Mouse (Mus musculus): ENCODE data around the gene Serinc2. TPM values are rescaled to one million over a fixed set of nuclear protein-coding genes. Genes with fewer than 3 reads are reported as not detected.

Serinc2 gene
- polyA plus RNA-seq, 1 experiment from 2014 or later, result 1.3 TPM

- no peak overlapping the region for H3K4me2 ChIP-seq (ENCODE audit: low read depth, low read length)
- no peaks in the 10 kb centered on the region; the same call in 1 of the 2 replicates for H3K4me1 ChIP-seq (ENCODE audit: control insufficient read depth, low read depth, low read length)
- no peak overlapping the region for H3K4me3 ChIP-seq (ENCODE audit: low read depth, low read length)
- 69% methylated on average over 10 of the region's 10 CpGs for WGBS (ENCODE audit: insufficient replicate concordance)
- H3K9me3 ChIP-seq (replicated peaks; ENCODE audit: control insufficient read depth, low read length), result no peaks in the 10 kb centered on the region
- no peaks in the 10 kb centered on the region for H3K36me3 ChIP-seq (ENCODE audit: control insufficient read depth, insufficient read depth)
- no peak overlapping the region for H3K9ac ChIP-seq (ENCODE audit: low read depth, low read length)
- peaks cover 3% of the 10 kb centered on the region; the same call in 1 of the 2 replicates for H3K27me3 ChIP-seq (ENCODE audit: control insufficient read depth, insufficient read depth, low read depth, low read length)
- ATAC-seq (ENCODE audit: low read depth), result no peak
- no peak overlapping the region for H3K27ac ChIP-seq (ENCODE audit: low read length)
Measured at GRCm38 (mm10) chr4:130316691-130317090, 37.7 kb upstream of the Serinc2 start.

- WGBS (ENCODE audit: insufficient replicate concordance), result 69% methylated on average over 13 of the region's 13 CpGs
- Histone ChIP-seq H3K27ac (ENCODE audit: low read length) (no peak overlapping the region), H3K4me1 (ENCODE audit: control insufficient read depth, low read depth, low read length) (no peaks in the 10 kb centered on the region; the same call in 1 of the 2 replicates), H3K4me3 (ENCODE audit: low read depth, low read length) (no peak overlapping the region), H3K4me2 (ENCODE audit: low read depth, low read length) (no peak overlapping the region), H3K27me3 (ENCODE audit: control insufficient read depth, insufficient read depth, low read depth, low read length) (peaks cover 9% of the 10 kb centered on the region; the same call in 1 of the 2 replicates), H3K36me3 (ENCODE audit: control insufficient read depth, insufficient read depth) (no peaks in the 10 kb centered on the region), H3K9me3 (replicated peaks; ENCODE audit: control insufficient read depth, low read length) (no peaks in the 10 kb centered on the region), H3K9ac (ENCODE audit: low read depth, low read length) (no peak overlapping the region)
- ATAC-seq (ENCODE audit: low read depth), result no peak
Measured at GRCm38 (mm10) chr4:130315771-130316527, 36.9 kb upstream of the Serinc2 start.

GRCm38 (mm10) chr4:130313552-130313951 lies 34.5 kb upstream of the Serinc2 start:
- no peak overlapping the region for H3K4me2 ChIP-seq (ENCODE audit: low read depth, low read length)
- H3K27me3 ChIP-seq (ENCODE audit: control insufficient read depth, insufficient read depth, low read depth, low read length), result peaks cover 32% of the 10 kb centered on the region
- no peaks in the 10 kb centered on the region; the same call in 1 of the 2 replicates for H3K4me1 ChIP-seq (ENCODE audit: control insufficient read depth, low read depth, low read length)
- H3K27ac ChIP-seq (ENCODE audit: low read length), result no peak overlapping the region
- no peak for ATAC-seq (ENCODE audit: low read depth)
- H3K9ac ChIP-seq (ENCODE audit: low read depth, low read length), result no peak overlapping the region
- H3K36me3 ChIP-seq (ENCODE audit: control insufficient read depth, insufficient read depth), result no peaks in the 10 kb centered on the region
- H3K9me3 ChIP-seq (replicated peaks; ENCODE audit: control insufficient read depth, low read length), result no peaks in the 10 kb centered on the region
- WGBS (ENCODE audit: insufficient replicate concordance), result 76% methylated on average over 4 of the region's 4 CpGs
- H3K4me3 ChIP-seq (ENCODE audit: low read depth, low read length), result no peak overlapping the region

- 68% methylated on average over 3 of the region's 3 CpGs for WGBS (ENCODE audit: insufficient replicate concordance)
- H3K9ac ChIP-seq (ENCODE audit: low read depth, low read length), result no peak overlapping the region
- H3K4me1 ChIP-seq (ENCODE audit: control insufficient read depth, low read depth, low read length), result peaks cover 8% of the 10 kb centered on the region
- no peak overlapping the region for H3K4me3 ChIP-seq (ENCODE audit: low read depth, low read length)
- no peak overlapping the region for H3K4me2 ChIP-seq (ENCODE audit: low read depth, low read length)
- H3K27ac ChIP-seq (ENCODE audit: low read length), result no peak overlapping the region
- peaks cover 43% of the 10 kb centered on the region for H3K27me3 ChIP-seq (ENCODE audit: control insufficient read depth, insufficient read depth, low read depth, low read length)
- no peaks in the 10 kb centered on the region for H3K9me3 ChIP-seq (replicated peaks; ENCODE audit: control insufficient read depth, low read length)
- ATAC-seq (ENCODE audit: low read depth), result no peak
- no peaks in the 10 kb centered on the region for H3K36me3 ChIP-seq (ENCODE audit: control insufficient read depth, insufficient read depth)
Measured at GRCm38 (mm10) chr4:130312526-130312925, 33.5 kb upstream of the Serinc2 start.

- no peaks in the 10 kb centered on the region for H3K36me3 ChIP-seq (ENCODE audit: control insufficient read depth, insufficient read depth)
- 45% methylated on average over 8 of the region's 8 CpGs for WGBS (ENCODE audit: insufficient replicate concordance)
- H3K9me3 ChIP-seq (replicated peaks; ENCODE audit: control insufficient read depth, low read length), result no peaks in the 10 kb centered on the region
- ATAC-seq (ENCODE audit: low read depth), result no peak
- H3K4me1 ChIP-seq (ENCODE audit: control insufficient read depth, low read depth, low read length), result peaks cover 8% of the 10 kb centered on the region
- no peak overlapping the region for H3K4me2 ChIP-seq (ENCODE audit: low read depth, low read length)
- H3K27ac ChIP-seq (ENCODE audit: low read length), result no peak overlapping the region
- peaks cover 64% of the 10 kb centered on the region for H3K27me3 ChIP-seq (ENCODE audit: control insufficient read depth, insufficient read depth, low read depth, low read length)
- H3K4me3 ChIP-seq (ENCODE audit: low read depth, low read length), result no peak overlapping the region
- H3K9ac ChIP-seq (ENCODE audit: low read depth, low read length), result no peak overlapping the region
Measured at GRCm38 (mm10) chr4:130309254-130309653, 30.2 kb upstream of the Serinc2 start.

GRCm38 (mm10) chr4:130308231-130309081 lies 29.5 kb upstream of the Serinc2 start, which contains the start of the genes Fabp3 and Gm10570:
Gene Fabp3, plus strand, starts transcription at chr4:130308595.
Gene Gm10570, minus strand, starts transcription at chr4:130308674.
- Histone ChIP-seq H3K9me3 (replicated peaks; ENCODE audit: control insufficient read depth, low read length) (no peaks in the 10 kb centered on the region), H3K9ac (ENCODE audit: low read depth, low read length) (peak within 1 kb of the TSS; percentile 15; the same call in 1 of the 2 replicates), H3K4me3 (ENCODE audit: low read depth, low read length) (peak within 1 kb of the TSS; percentile 49), H3K4me2 (ENCODE audit: low read depth, low read length) (peak within 1 kb of the TSS; percentile 64), H3K27ac (ENCODE audit: low read length) (no peak within 1 kb of the TSS), H3K36me3 (ENCODE audit: control insufficient read depth, insufficient read depth) (no peaks in the 10 kb centered on the region), H3K4me1 (ENCODE audit: control insufficient read depth, low read depth, low read length) (peaks cover 8% of the 10 kb centered on the region), H3K27me3 (ENCODE audit: control insufficient read depth, insufficient read depth, low read depth, low read length) (peaks cover 64% of the 10 kb centered on the region)
- no peak for ATAC-seq (ENCODE audit: low read depth)
- under 1% methylated on average over 52 of the region's 52 CpGs for WGBS (ENCODE audit: insufficient replicate concordance)

- peak; percentile 43; the same call in 1 of the 2 replicates for ATAC-seq (ENCODE audit: low read depth)
- H3K9ac ChIP-seq (ENCODE audit: low read depth, low read length), result no peak overlapping the region; the same call in 1 of the 2 replicates
- H3K4me2 ChIP-seq (ENCODE audit: low read depth, low read length), result peak overlapping the region; percentile 64
- no peak overlapping the region for H3K27ac ChIP-seq (ENCODE audit: low read length)
- H3K27me3 ChIP-seq (ENCODE audit: control insufficient read depth, insufficient read depth, low read depth, low read length), result peaks cover 64% of the 10 kb centered on the region
- H3K4me1 ChIP-seq (ENCODE audit: control insufficient read depth, low read depth, low read length), result peaks cover 9% of the 10 kb centered on the region
- peak overlapping the region; percentile 49 for H3K4me3 ChIP-seq (ENCODE audit: low read depth, low read length)
- H3K9me3 ChIP-seq (replicated peaks; ENCODE audit: control insufficient read depth, low read length), result no peaks in the 10 kb centered on the region
- WGBS (ENCODE audit: insufficient replicate concordance), result 2% methylated on average over 23 of the region's 23 CpGs
- no peaks in the 10 kb centered on the region for H3K36me3 ChIP-seq (ENCODE audit: control insufficient read depth, insufficient read depth)
Measured at GRCm38 (mm10) chr4:130307851-130308230, 28.8 kb upstream of the Serinc2 start.

GRCm38 (mm10) chr4:130306796-130307630 lies 28.0 kb upstream of the Serinc2 start:
- 68% methylated on average over 10 of the region's 10 CpGs for WGBS (ENCODE audit: insufficient replicate concordance)
- peaks cover 18% of the 10 kb centered on the region for H3K4me1 ChIP-seq (ENCODE audit: control insufficient read depth, low read depth, low read length)
- H3K27ac ChIP-seq (ENCODE audit: low read length), result no peak overlapping the region
- no peak overlapping the region for H3K4me3 ChIP-seq (ENCODE audit: low read depth, low read length)
- H3K9ac ChIP-seq (ENCODE audit: low read depth, low read length), result no peak overlapping the region
- H3K4me2 ChIP-seq (ENCODE audit: low read depth, low read length), result no peak overlapping the region
- H3K9me3 ChIP-seq (replicated peaks; ENCODE audit: control insufficient read depth, low read length), result no peaks in the 10 kb centered on the region
- H3K36me3 ChIP-seq (ENCODE audit: control insufficient read depth, insufficient read depth), result no peaks in the 10 kb centered on the region
- peaks cover 64% of the 10 kb centered on the region for H3K27me3 ChIP-seq (ENCODE audit: control insufficient read depth, insufficient read depth, low read depth, low read length)
- ATAC-seq (ENCODE audit: low read depth), result no peak
